Mouse (Mus musculus) olfactory bulb, adult 2 months (tissue): ENCODE data around the gene Tnfsf15. TPM values are rescaled to one million over a fixed set of nuclear protein-coding genes. Genes with fewer than 3 reads are reported as not detected.

Experiments used
- H3K27ac ChIP-seq: fragments of 200-500 bp; 2 replicates; pipeline ENCODE4 v1.5.1; 2012; ENCODE audit warnings: low read depth, low read length; ENCODE audit not compliant: insufficient read depth
- H3K4me1 ChIP-seq: fragments of 200-500 bp; 2 replicates; pipeline ENCODE4 v1.6.1; 2012; ENCODE audit warnings: low read length; ENCODE audit not compliant: control insufficient read depth, insufficient read depth
- H3K4me3 ChIP-seq: fragments of 200-500 bp; 2 replicates; pipeline ENCODE4 v1.5.1; 2012; ENCODE audit warnings: mild to moderate bottlenecking, low read depth, low read length, moderate library complexity; ENCODE audit not compliant: insufficient read depth
- CTCF ChIP-seq: fragments of 200-500 bp; IDR thresholded peaks from 2 replicates; pipeline ENCODE4 v1.5.1; 2012; ENCODE audit warnings: low read depth, mild to moderate bottlenecking, low read length, moderate library complexity; ENCODE audit not compliant: insufficient read depth
- POLR2A ChIP-seq: fragments of 200-500 bp; IDR thresholded peaks from 2 replicates; pipeline ENCODE4 v1.6.1; 2012; ENCODE audit warnings: mild to moderate bottlenecking, low read depth, low read length, moderate library complexity; ENCODE audit not compliant: insufficient read depth
- WGBS: fragments of 180-500 bp; shearing (Covaris S2); methylation state at CpG from one replicate; pipeline ENCODE4 v1.1.7; 2018; 5-methylcytosine and 5-hydroxymethylcytosine counted together
- polyA plus RNA-seq: library from polyadenylated mRNA; stranded (reverse); fragments of >200 nt; gene quantifications from 2 replicates; pipeline ENCODE4 v1.2.4, GENCODE M21; 2012; ENCODE audit warnings: low replicate concordance; ENCODE audit not compliant: missing spikeins, insufficient read depth, insufficient read length

Tnfsf15 gene
- polyA plus RNA-seq, 1 experiment = not detected

- Histone ChIP-seq H3K27ac (no peak overlapping the region), H3K4me3 (no peak overlapping the region), H3K4me1 (0 out of 2 replicates have a peak, but pooled peaks cover 2% of the 10 kb centered on the region)
- WGBS = 92% methylated on average over 4 of the region's 4 CpGs
- no peak for TF ChIP-seq CTCF
- no peak for TF ChIP-seq POLR2A
Observed at GRCm38 (mm10) chr4:63702006-63702704, 42.8 kb downstream of the Tnfsf15 start.

- Histone ChIP-seq H3K4me3 (no peak overlapping the region), H3K27ac (no peak overlapping the region), H3K4me1 (no peaks in the 10 kb centered on the region)
- TF ChIP-seq POLR2A = no peak
- no peak for TF ChIP-seq CTCF
- 57% methylated on average over 3 of the region's 3 CpGs for WGBS
Observed at GRCm38 (mm10) chr4:63699749-63700148, 45.2 kb downstream of the Tnfsf15 start.

GRCm38 (mm10) chr4:63696921-63697320 lies 48.0 kb downstream of the Tnfsf15 start:
- no peak overlapping the region for H3K4me3 ChIP-seq
- no peaks in the 10 kb centered on the region for H3K4me1 ChIP-seq
- H3K27ac ChIP-seq = no peak overlapping the region
- TF ChIP-seq CTCF (no peak), POLR2A (no peak)
- 89% methylated on average over 4 of the region's 4 CpGs for WGBS

GRCm38 (mm10) chr4:63692351-63692750 lies 52.6 kb downstream of the Tnfsf15 start:
- no peak overlapping the region for H3K4me3 ChIP-seq
- TF ChIP-seq CTCF (no peak), POLR2A (no peak)
- H3K4me1 ChIP-seq = no peaks in the 10 kb centered on the region
- no peak overlapping the region for H3K27ac ChIP-seq

GRCm38 (mm10) chr4:63687429-63687828 lies 57.5 kb downstream of the Tnfsf15 start:
- WGBS = 89% methylated on average over 8 of the region's 8 CpGs
- no peak for TF ChIP-seq CTCF
- no peak for TF ChIP-seq POLR2A
- Histone ChIP-seq H3K4me3 (no peak overlapping the region), H3K27ac (no peak overlapping the region), H3K4me1 (no peaks in the 10 kb centered on the region)

- TF ChIP-seq CTCF (no peak), POLR2A (no peak)
- H3K4me1 ChIP-seq = no peaks in the 10 kb centered on the region
- H3K4me3 ChIP-seq = no peak overlapping the region
- H3K27ac ChIP-seq = no peak overlapping the region
Observed at GRCm38 (mm10) chr4:63686157-63686556, 58.8 kb downstream of the Tnfsf15 start.

- WGBS = 81% methylated on average over 4 of the region's 4 CpGs
- TF ChIP-seq CTCF (no peak), POLR2A (no peak)
Observed at GRCm38 (mm10) chr4:63685253-63685525, 59.7 kb downstream of the Tnfsf15 start.

GRCm38 (mm10) chr4:63684412-63685252 lies 60.3 kb downstream of the Tnfsf15 start:
- 90% methylated on average over 10 of the region's 10 CpGs for WGBS
- H3K27ac ChIP-seq = no peak overlapping the region
- no peak for TF ChIP-seq POLR2A
- no peak for TF ChIP-seq CTCF
- H3K4me3 ChIP-seq = no peak overlapping the region
- H3K4me1 ChIP-seq = no peaks in the 10 kb centered on the region

More at GRCm38 (mm10) chr4:63685253-63685525, 59.7 kb downstream of the Tnfsf15 start:
- no peaks in the 10 kb centered on the region for H3K4me1 ChIP-seq
- no peak overlapping the region for H3K27ac ChIP-seq
- H3K4me3 ChIP-seq = no peak overlapping the region

GRCm38 (mm10) chr4:63683716-63684115 lies 61.2 kb downstream of the Tnfsf15 start:
- 82% methylated on average over 6 of the region's 6 CpGs for WGBS
- H3K4me3 ChIP-seq = no peak overlapping the region
- no peak overlapping the region for H3K27ac ChIP-seq
- TF ChIP-seq CTCF (no peak), POLR2A (no peak)
- H3K4me1 ChIP-seq = no peaks in the 10 kb centered on the region

GRCm38 (mm10) chr4:63683056-63683455 lies 61.9 kb downstream of the Tnfsf15 start:
- no peak overlapping the region for H3K27ac ChIP-seq
- no peaks in the 10 kb centered on the region for H3K4me1 ChIP-seq
- WGBS = 64% methylated on average over 11 of the region's 11 CpGs
- no peak overlapping the region for H3K4me3 ChIP-seq
- TF ChIP-seq CTCF (no peak), POLR2A (no peak)
